ENCODE assay signal across 11 mouse cellular contexts in genomic region chr5:148935071-148935821, GRCm38 (mm10). TPM values are rescaled to one million over a fixed set of nuclear protein-coding genes. Genes with fewer than 3 reads are reported as not detected.
A peak's percentile ranks its signal among the peaks of the same experiment; 100 is the strongest.
DNase-seq lines count a peak whose midpoint lies in the region; ATAC-seq and TF ChIP-seq lines count a peak whose summit lies in the region.
"Had no signal": no experiment of that assay in that cellular context is flagged by ENCODE, and none has a peak within 500 bp of the region (broad histone marks: within the 10 kb centered on the region; RNA-seq: fewer than 3 reads in every experiment).

No protein-coding gene starts in this region.

- H3K4me3 ChIP-seq in kidney, adult 2 months (ENCODE audit: insufficient read depth, low read depth, low read length) = no peak overlapping the region
- peak overlapping the region; percentile 53 for H3K4me3 ChIP-seq in erythroblast, embryonic 14.5 days (replicated peaks)
- H3K4me3 ChIP-seq in liver, embryonic 15.5 days (replicated peaks) = peak overlapping the region; percentile 31

- peak overlapping the region; percentile 56 for H3K4me2 ChIP-seq in liver, embryonic 15.5 days

- 0 out of 2 replicates have a peak overlapping the region, but pooled peaks have one; percentile 8 for H3K9ac ChIP-seq in liver, embryonic 15.5 days

- peak; percentile 97 for ATAC-seq in liver, embryonic 15.5 days (ENCODE audit: insufficient read depth)

- TF ChIP-seq CTCF in kidney, adult 2 months (conservative IDR thresholded peaks at IDR 0.05; ENCODE audit: insufficient read depth, insufficient read length, low read depth, low read length) = no peak

- peak; percentile 64 for DNase-seq in kidney, adult 2 months
- DNase-seq in kidney, postnatal 14 days = no peak
- DNase-seq in R1 (ENCODE audit: low read depth, low spot score) = peak; percentile 54
- DNase-seq in gastrocnemius, postnatal 25 days = no peak
- no peak for DNase-seq in layer of hippocampus, adult 11-12 months (ENCODE audit: low spot score)
- DNase-seq in urinary bladder, postnatal 14 days (ENCODE audit: low spot score) = no peak
- DNase-seq: heart, postnatal 10 days had no signal

- TF ChIP-seq POLR2A in kidney, adult 2 months (IDR thresholded peaks at IDR 0.05; ENCODE audit: low read depth, low read length) = no peak

- no peaks in the 10 kb centered on the region for H3K27me3 ChIP-seq in kidney, adult 2 months (replicated peaks; ENCODE audit: control insufficient read depth, insufficient read depth, low read length)
- no peaks in the 10 kb centered on the region for H3K27me3 ChIP-seq in erythroblast, embryonic 14.5 days (ENCODE audit: control insufficient read depth)
- no peaks in the 10 kb centered on the region for H3K27me3 ChIP-seq in liver, embryonic 15.5 days

- H3K9me3 ChIP-seq in erythroblast, embryonic 14.5 days (ENCODE audit: control insufficient read depth, low read length) = peaks cover 29% of the 10 kb centered on the region
- 0 out of 2 replicates have a peak, but pooled peaks cover 3% of the 10 kb centered on the region for H3K9me3 ChIP-seq in liver, embryonic 15.5 days (replicated peaks)

- no peaks in the 10 kb centered on the region for H3K36me3 ChIP-seq in kidney, adult 2 months (ENCODE audit: control insufficient read depth, insufficient read depth, low read length)
- H3K36me3 ChIP-seq in erythroblast, embryonic 14.5 days (ENCODE audit: control insufficient read depth) = peaks cover 31% of the 10 kb centered on the region
- H3K36me3 ChIP-seq in liver, embryonic 15.5 days (replicated peaks) = no peaks in the 10 kb centered on the region

- 46% methylated on average over 7 of the region's 7 CpGs for WGBS in kidney, adult 2 months
- WGBS in liver, embryonic 15.5 days (ENCODE audit: insufficient replicate concordance) = 11% methylated on average over 7 of the region's 7 CpGs

- H3K4me1 ChIP-seq in kidney, adult 2 months (ENCODE audit: control insufficient read depth, insufficient read depth, low read length) = peaks cover 11% of the 10 kb centered on the region; the same call in 1 of the 2 replicates
- H3K4me1 ChIP-seq in erythroblast, embryonic 14.5 days (ENCODE audit: control insufficient read depth) = peaks cover 85% of the 10 kb centered on the region
- peaks cover 53% of the 10 kb centered on the region for H3K4me1 ChIP-seq in liver, embryonic 15.5 days (replicated peaks)

- no peak overlapping the region; the same call in 1 of the 2 replicates for H3K27ac ChIP-seq in kidney, adult 2 months (ENCODE audit: insufficient read depth, low read depth, low read length)
- peak overlapping the region; percentile 84 for H3K27ac ChIP-seq in liver, embryonic 15.5 days (replicated peaks)
- H3K27ac ChIP-seq: kidney, postnatal 0 days had no signal

RNA-seq across cellular contexts. Expression of gene Katnal1, which starts 6.1 kb away (rescaled TPM):
- polyA plus RNA-seq in kidney, adult 2 months (2012; rRNA removed) = 6.6 and 7.5 TPM in 2 replicates
- 1.0 and 1.2 TPM in 2 replicates for polyA plus RNA-seq in erythroblast, embryonic 14.5 days (2012)
- 8.1 and 9.0 TPM in 2 replicates for polyA plus RNA-seq in liver, embryonic 15.5 days (2015; fragmentation: Nextera tagmentation; extraction: Ambion mirVana)
- total RNA-seq in gastrocnemius, postnatal 25 days (2021) = 1 to 10 TPM; 4.3 to 4.5 TPM

RNA-seq across cellular contexts. Expression of gene Gm42791, which starts 59.7 kb away (rescaled TPM):
- polyA plus RNA-seq in kidney, adult 2 months (2012; rRNA removed) = not detected in 2 replicates
- polyA plus RNA-seq in erythroblast, embryonic 14.5 days (2012) = 0.36 and 0.93 TPM in 2 replicates
- polyA plus RNA-seq in liver, embryonic 15.5 days (2015; fragmentation: Nextera tagmentation; extraction: Ambion mirVana) = 1.1 TPM in 1 of 2 replicates, not detected in the other
- 1 to 10 TPM; 3.6 to 3.8 TPM for total RNA-seq in gastrocnemius, postnatal 25 days (2021)
- polyA plus RNA-seq: kidney, postnatal 0 days; testis, adult 2 months had no signal

Comparison
In these comparisons a context has a peak if more than half of its experiments do, and no peak if none do; other contexts are left out.
1. DNase-seq: peak in kidney, adult 2 months (single experiment) and R1 (single experiment); none in kidney, postnatal 14 days (single experiment), gastrocnemius, postnatal 25 days (single experiment), layer of hippocampus, adult 11-12 months (single experiment) and urinary bladder, postnatal 14 days (single experiment).